7 mouse cellular contexts compared by ENCODE assay signal in genomic region chr6:114919670-114920313, GRCm38 (mm10). TPM values are rescaled to one million over a fixed set of nuclear protein-coding genes. Genes with fewer than 3 reads are reported as not detected.
DNase-seq lines count a peak whose midpoint lies in the region; ATAC-seq and TF ChIP-seq lines count a peak whose summit lies in the region.

No protein-coding gene starts in this region.

- WGBS in heart, postnatal 0 days: 6% methylated on average over 9 of the region's 9 CpGs
- 9% methylated on average over 9 of the region's 9 CpGs for WGBS in small intestine, adult 2 months

- intact Hi-C loops in gastrocnemius, postnatal 36 days (cut with DNase I): loop anchor here (2.0 to 5.0 kb wide), 3 partner anchors 29 to 107 kb away; no protein-coding TSS in a partner anchor

- peak overlapping the region; percentile 78 for H3K4me2 ChIP-seq in heart, postnatal 0 days (ENCODE audit: low read depth, low read length)

- DNase-seq in 416B (ENCODE audit: low read depth): peak; percentile 49
- peak; percentile 38 for DNase-seq in G1E (ENCODE audit: low spot score)
- no peak for DNase-seq in heart, postnatal 0 days (ENCODE audit: low spot score)
- peak; percentile 44 for DNase-seq in liver
- no peak for DNase-seq in gastrocnemius, postnatal 36 days
- DNase-seq in spleen, postnatal 10 days (ENCODE audit: low spot score in 2 of 2): no peak

- H3K4me1 ChIP-seq in G1E (ENCODE audit: insufficient read depth, low read depth, low read length): peaks cover 53% of the 10 kb centered on the region
- H3K4me1 ChIP-seq in heart, postnatal 0 days (ENCODE audit: control insufficient read depth, insufficient read depth): peaks cover 49% of the 10 kb centered on the region
- peaks cover 39% of the 10 kb centered on the region for H3K4me1 ChIP-seq in small intestine, adult 2 months (ENCODE audit: control insufficient read depth, insufficient read depth, insufficient read length, low read length)

- peak overlapping the region; percentile 93 for H3K27ac ChIP-seq in heart, postnatal 0 days (ENCODE audit: low read depth)
- peak overlapping the region; percentile 76 for H3K27ac ChIP-seq in small intestine, adult 2 months (ENCODE audit: insufficient read depth, low read depth, low read length)

- no peak; the same call in 1 of the 2 replicates for TF ChIP-seq POLR2A in small intestine, adult 2 months (IDR thresholded peaks at IDR 0.05; ENCODE audit: low read depth, low read length)

- no peak for TF ChIP-seq CTCF in G1E (IDR thresholded peaks at IDR 0.05; ENCODE audit: low read depth, low read length)
- peak; percentile 20; the same call in 1 of the 2 replicates for TF ChIP-seq CTCF in heart, postnatal 0 days (IDR thresholded peaks at IDR 0.05; ENCODE audit: low read depth)
- no peak for TF ChIP-seq CTCF in small intestine, adult 2 months (IDR thresholded peaks at IDR 0.05; ENCODE audit: extremely low read depth, insufficient read length, insufficient replicate concordance, low read depth, low read length)

- H3K9me3 ChIP-seq in G1E (replicated peaks): no peaks in the 10 kb centered on the region
- no peaks in the 10 kb centered on the region for H3K9me3 ChIP-seq in heart, postnatal 0 days (replicated peaks; ENCODE audit: control insufficient read depth, low read length)

- no peaks in the 10 kb centered on the region for H3K27me3 ChIP-seq in G1E (ENCODE audit: insufficient read depth, low read length)
- no peaks in the 10 kb centered on the region for H3K27me3 ChIP-seq in heart, postnatal 0 days (ENCODE audit: control insufficient read depth, insufficient read depth, low read length)
- no peaks in the 10 kb centered on the region for H3K27me3 ChIP-seq in small intestine, adult 2 months (ENCODE audit: control insufficient read depth, insufficient read depth, low read length)

- peaks cover 41% of the 10 kb centered on the region for H3K36me3 ChIP-seq in G1E (replicated peaks)
- H3K36me3 ChIP-seq in heart, postnatal 0 days (replicated peaks; ENCODE audit: control insufficient read depth, insufficient read depth, low read length): 0 out of 2 replicates have a peak, but pooled peaks cover 2% of the 10 kb centered on the region
- no peaks in the 10 kb centered on the region for H3K36me3 ChIP-seq in small intestine, adult 2 months (ENCODE audit: control insufficient read depth, insufficient read depth, low read length)

- peak overlapping the region; percentile 79 for H3K9ac ChIP-seq in heart, postnatal 0 days (replicated peaks; ENCODE audit: low read depth, low read length)

- H3K4me3 ChIP-seq in G1E (ENCODE audit: low read depth, low read length): peak overlapping the region; percentile 73
- H3K4me3 ChIP-seq in heart, postnatal 0 days (ENCODE audit: low read depth, low read length): peak overlapping the region; percentile 89
- H3K4me3 ChIP-seq in small intestine, adult 2 months (ENCODE audit: low read depth, low read length): peak overlapping the region; percentile 70

- ATAC-seq in G1E (ENCODE audit: extremely low read depth, insufficient number of reproducible peaks, low FRiP score, poor library complexity, severe bottlenecking): no peak
- ATAC-seq in heart, postnatal 0 days (ENCODE audit: insufficient read depth, low read depth): no peak

- no peak for TF ChIP-seq EP300 in heart, postnatal 0 days (IDR thresholded peaks at IDR 0.05; ENCODE audit: low read depth)

RNA-seq across cellular contexts. Expression of gene Vgll4, which starts 50.0 kb away (rescaled TPM):
- total RNA-seq in G1E (2014; fragmentation: Nextera tagmentation) (22.9 and 33.3 TPM in 2 replicates), G1E (2017) (34.6 and 35.0 TPM in 2 replicates)
- polyA plus RNA-seq in G1E (2012): 39.4 and 40.7 TPM in 2 replicates
- 50.9 and 52.2 TPM in 2 replicates for total RNA-seq in heart, postnatal 0 days (2014; rRNA removed; ENCODE audit: low replicate concordance)
- 38.8 and 41.5 TPM in 2 replicates for polyA plus RNA-seq in heart, postnatal 0 days (2015; fragmentation: Nextera tagmentation; extraction: Ambion mirVana)
- polyA plus RNA-seq in small intestine, adult 2 months (2012; rRNA removed): 35.8 and 48.1 TPM in 2 replicates
- 10 to 100 TPM; 13.4 to 14.5 TPM for total RNA-seq in gastrocnemius, postnatal 36 days (2021)

Comparison
In these comparisons a context has a peak if more than half of its experiments do, and no peak if none do; other contexts are left out.
1. DNase-seq: peak in 416B (single experiment), G1E (single experiment) and liver (single experiment); none in heart, postnatal 0 days (single experiment), gastrocnemius, postnatal 36 days (0 of 2) and spleen, postnatal 10 days (0 of 2).
2. Peak in every context shown above with its lines, with median percentiles within 50 percentile points of each other: H3K4me3 ChIP-seq.